Mouse (Mus musculus) midbrain, postnatal 0 days (tissue): Measurements from ENCODE around the gene Uqcrc2. TPM values are rescaled to one million over a fixed set of nuclear protein-coding genes. Genes with fewer than 3 reads are reported as not detected.
A peak's percentile ranks its signal among the peaks of the same experiment; 100 is the strongest.

Experiments used
- ATAC-seq: fragments of 200-750 bp; cut with Nextera tagmentation; 2 replicates; pipeline ENCODE4 v1.8.0; 2017; ENCODE audit warnings: moderate number of reproducible peaks, mild to moderate bottlenecking, moderate TSS enrichment, moderate library complexity; ENCODE audit not compliant: low FRiP score
- DNase-seq: peaks from one replicate; pipeline ENCODE4 v3.0.0-alpha.2; 2015; ENCODE audit warnings: low spot score
- H3K27ac ChIP-seq: fragments of 300-500 bp; sonication (generic); 2 replicates; pipeline ENCODE4 v1.5.1; 2014; ENCODE audit warnings: low read depth, mild to moderate bottlenecking, low read length, mixed read lengths
- H3K27me3 ChIP-seq: fragments of 300-500 bp; sonication (generic); 2 replicates; pipeline ENCODE4 v1.6.1; 2014; ENCODE audit warnings: low read length, control low read depth, mixed read lengths; ENCODE audit not compliant: insufficient read depth
- H3K36me3 ChIP-seq: fragments of 300-500 bp; sonication (generic); 2 replicates; pipeline ENCODE4 v1.6.1; 2014; ENCODE audit warnings: low read length, control low read depth, mixed read lengths; ENCODE audit not compliant: insufficient read depth
- H3K4me1 ChIP-seq: fragments of 300-500 bp; sonication (generic); 2 replicates; pipeline ENCODE4 v1.6.1; 2014; ENCODE audit warnings: mild to moderate bottlenecking, control low read depth, antibody characterized with exemption, low read length, mixed read lengths; ENCODE audit not compliant: insufficient read depth
- H3K4me2 ChIP-seq: fragments of 300-500 bp; sonication (generic); 2 replicates; pipeline ENCODE4 v1.6.1; 2014; ENCODE audit warnings: low read depth, mild to moderate bottlenecking, low read length, mixed read lengths; ENCODE audit not compliant: poor library complexity, severe bottlenecking
- H3K4me3 ChIP-seq: fragments of 300-500 bp; sonication (generic); 2 replicates; pipeline ENCODE4 v1.5.1; 2014; ENCODE audit warnings: low read depth, mild to moderate bottlenecking, low read length, moderate library complexity
- H3K9ac ChIP-seq: fragments of 300-500 bp; sonication (generic); replicated peaks from 2 replicates; pipeline ENCODE4 v1.6.1; 2014; ENCODE audit warnings: mild to moderate bottlenecking, low read length, moderate library complexity, mixed read lengths; ENCODE audit not compliant: poor library complexity, severe bottlenecking
- H3K9me3 ChIP-seq: fragments of 300-500 bp; sonication (generic); 2 replicates; pipeline ENCODE4 v1.6.1; 2016; ENCODE audit warnings: low read length, control low read depth
- CTCF ChIP-seq: IDR thresholded peaks from 2 replicates; pipeline ENCODE4 v1.5.1; 2016; ENCODE audit warnings: antibody characterized with exemption, mild to moderate bottlenecking
- WGBS: fragments of 180-500 bp; shearing (Covaris S2); extraction: QIAGEN DNeasy Blood & Tissue Kit; methylation state at CpG from one replicate; pipeline ENCODE4 v1.1.7; 2014; 5-methylcytosine and 5-hydroxymethylcytosine counted together
- polyA plus RNA-seq: library from polyadenylated mRNA; unstranded; fragments of >200 nt; fragmentation: Nextera tagmentation; extraction: Ambion mirVana; gene quantifications from 2 replicates; pipeline ENCODE4 v1.2.1, GENCODE M21; 2015
- total RNA-seq: library from RNA; depleted of rRNA; stranded (reverse); fragments of >200 nt; gene quantifications from 2 replicates; pipeline ENCODE4 v1.2.3, GENCODE M21; 2014

Gene Uqcrc2
- total and polyA plus RNA-seq, 2 experiments from 2014 or later: 166 to 238 TPM

- H3K27ac ChIP-seq: no peak overlapping the region
- no peak for ATAC-seq
- H3K9ac ChIP-seq: no peak overlapping the region
- no peak overlapping the region for H3K4me2 ChIP-seq
- TF ChIP-seq CTCF: no peak
- no peaks in the 10 kb centered on the region for H3K9me3 ChIP-seq
- H3K27me3 ChIP-seq: no peaks in the 10 kb centered on the region
- 83% methylated on average over 2 of the region's 2 CpGs for WGBS
- H3K4me1 ChIP-seq: no peaks in the 10 kb centered on the region
- peaks cover 63% of the 10 kb centered on the region for H3K36me3 ChIP-seq
- no peak overlapping the region for H3K4me3 ChIP-seq
- peak; percentile 4 for DNase-seq
These were observed 12.9 kb downstream of the Uqcrc2 start for GRCm38 (mm10) chr7:120647849-120648248.

DNA sequence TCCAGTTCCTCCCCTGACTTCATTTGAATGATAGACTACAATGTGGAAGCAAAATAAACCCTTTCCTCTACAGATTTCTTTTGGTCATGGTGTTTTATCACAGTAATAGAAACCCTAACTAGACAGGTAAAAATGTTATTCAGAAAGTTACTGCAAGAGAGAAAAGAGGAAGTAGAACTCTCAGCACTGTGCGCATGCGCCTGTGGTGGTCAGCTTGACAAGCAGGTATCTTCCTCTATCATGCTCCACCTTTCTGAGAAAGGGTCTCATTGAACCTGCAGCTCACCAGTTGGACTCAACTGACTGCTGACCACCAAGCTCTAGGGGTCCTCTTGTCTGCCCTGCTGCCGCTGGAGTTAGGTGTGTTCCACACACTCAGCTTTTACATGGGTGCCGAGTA, 27.1 kb downstream of the Uqcrc2 start:
- Histone ChIP-seq H3K27me3 (no peaks in the 10 kb centered on the region), H3K36me3 (peaks cover 25% of the 10 kb centered on the region), H3K9me3 (no peaks in the 10 kb centered on the region), H3K9ac (no peak overlapping the region), H3K4me3 (no peak overlapping the region), H3K27ac (no peak overlapping the region), H3K4me2 (no peak overlapping the region), H3K4me1 (no peaks in the 10 kb centered on the region)
- no peak for ATAC-seq
- WGBS: 94% methylated on average over 4 of the region's 4 CpGs
- TF ChIP-seq CTCF: no peak
- no peak for DNase-seq

- H3K4me2 ChIP-seq: no peak within 1 kb of the TSS
- no peaks in the 10 kb centered on the region for H3K27me3 ChIP-seq
- peak; percentile 96 for TF ChIP-seq CTCF
- DNase-seq (peak; percentile 73), ATAC-seq (peak; percentile 60)
- no peaks in the 10 kb centered on the region for H3K36me3 ChIP-seq
- 20% methylated on average over 14 of the region's 14 CpGs for WGBS
- H3K9ac ChIP-seq: no peak within 1 kb of the TSS
- no peaks in the 10 kb centered on the region for H3K4me1 ChIP-seq
- no peaks in the 10 kb centered on the region for H3K9me3 ChIP-seq
- no peak within 1 kb of the TSS for H3K4me3 ChIP-seq
- no peak within 1 kb of the TSS for H3K27ac ChIP-seq
These were observed 35.3 kb downstream of the Uqcrc2 start, which contains the start of gene Pdzd9 for GRCm38 (mm10) chr7:120670153-120670875. Pdzd9 (minus strand) TSS chr7:120670343.

DNA sequence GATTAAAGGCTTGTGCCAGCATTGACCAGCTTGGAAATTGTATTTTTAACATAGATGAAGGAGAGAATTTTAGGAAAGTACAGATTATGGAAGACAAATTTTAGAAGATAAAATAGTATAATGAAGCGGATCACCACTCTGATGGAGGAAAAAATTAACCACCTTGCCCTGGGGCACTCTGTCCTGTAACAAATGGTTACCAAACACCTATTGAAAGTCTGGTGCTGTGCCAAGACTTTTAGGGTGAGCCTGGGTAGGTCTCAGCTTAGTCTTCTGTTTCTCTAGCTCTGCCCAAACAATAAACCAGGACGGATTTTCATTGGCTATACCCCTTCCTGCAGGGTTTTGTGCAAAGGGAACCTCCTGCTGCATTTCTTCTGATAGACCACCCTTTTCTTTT, 36.3 kb downstream of the Uqcrc2 start:
- DNase-seq (no peak), ATAC-seq (no peak)
- TF ChIP-seq CTCF: no peak
- no peak overlapping the region for H3K4me3 ChIP-seq
- H3K4me1 ChIP-seq: peaks cover under 1% of the 10 kb centered on the region; the same call in 1 of the 2 replicates
- WGBS: 63% methylated on average over 2 of the region's 2 CpGs
- H3K9ac ChIP-seq: no peak overlapping the region
- H3K36me3 ChIP-seq: no peaks in the 10 kb centered on the region
- H3K4me2 ChIP-seq: no peak overlapping the region
- H3K9me3 ChIP-seq: no peaks in the 10 kb centered on the region
- H3K27me3 ChIP-seq: no peaks in the 10 kb centered on the region
- H3K27ac ChIP-seq: no peak overlapping the region

DNA sequence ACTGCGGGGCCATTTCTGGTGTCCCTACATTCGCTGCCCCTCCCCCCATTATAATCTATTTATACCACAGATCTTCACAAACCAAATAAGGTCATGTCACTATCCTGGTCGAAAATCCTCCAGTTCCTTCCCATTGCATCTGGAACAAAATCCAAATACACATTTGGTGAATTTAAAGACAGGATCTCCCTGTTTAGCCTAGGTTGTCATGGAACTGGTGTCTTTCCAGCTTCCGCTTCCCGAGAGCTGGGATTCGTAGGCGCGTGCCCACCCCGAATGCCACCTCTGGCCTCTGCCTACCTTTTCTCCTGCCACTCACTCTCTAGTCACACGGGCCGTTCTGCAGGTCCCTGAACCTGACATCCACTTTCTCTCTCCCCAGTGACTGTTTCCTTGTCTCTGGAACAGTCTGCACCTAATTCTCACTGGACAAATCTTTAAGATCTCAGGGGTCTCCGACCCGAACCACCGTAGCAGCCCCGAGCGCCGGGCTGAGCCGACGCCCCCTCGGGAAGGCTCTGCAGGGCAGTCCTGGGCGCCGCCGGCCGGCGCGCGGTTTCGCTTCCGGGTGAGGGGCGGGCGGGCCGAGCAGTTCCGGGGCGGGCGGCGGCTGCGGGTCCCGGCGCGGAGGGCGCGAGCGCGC, 42.1 kb downstream of the Uqcrc2 start, which contains the start of gene Mosmo:
TSS of gene Mosmo (plus strand) at position 618 of the 643 bp plus-strand sequence.
- TF ChIP-seq CTCF: no peak
- WGBS: under 1% methylated on average over 43 of the region's 44 CpGs
- Histone ChIP-seq H3K4me3 (peak within 1 kb of the TSS; percentile 90), H3K4me1 (peaks cover 13% of the 10 kb centered on the region), H3K36me3 (no peaks in the 10 kb centered on the region), H3K27me3 (no peaks in the 10 kb centered on the region), H3K27ac (peak within 1 kb of the TSS; percentile 82), H3K9ac (peak within 1 kb of the TSS; percentile 92), H3K4me2 (peak within 1 kb of the TSS; percentile 77), H3K9me3 (no peaks in the 10 kb centered on the region)
- DNase-seq (peak; percentile 69), ATAC-seq (peak; percentile 95)
